Mouse (Mus musculus): ENCODE data around the gene Vipr1. TPM values are rescaled to one million over a fixed set of nuclear protein-coding genes. Genes with fewer than 3 reads are reported as not detected.

Vipr1 gene
- total and polyA plus RNA-seq, 2 experiments from 2014 or later: 0.51 to 1.3 TPM

- H3K36me3 ChIP-seq (ENCODE audit: insufficient read depth, low read length): no peaks in the 10 kb centered on the region
- 64% methylated on average over 4 of the region's 4 CpGs for WGBS
- no peak overlapping the region for H3K4me3 ChIP-seq (ENCODE audit: low read length)
- ATAC-seq (no peak), DNase-seq (ENCODE audit: low spot score) (no peak)
- no peak overlapping the region for H3K4me2 ChIP-seq (ENCODE audit: low read depth, low read length)
- no peaks in the 10 kb centered on the region for H3K9me3 ChIP-seq (ENCODE audit: low read length)
- no peaks in the 10 kb centered on the region for H3K4me1 ChIP-seq (ENCODE audit: insufficient read depth, low read length)
- H3K27ac ChIP-seq: no peak overlapping the region
- TF ChIP-seq CTCF (IDR thresholded peaks at IDR 0.05; ENCODE audit: low read depth): no peak
- no peaks in the 10 kb centered on the region for H3K27me3 ChIP-seq (ENCODE audit: insufficient read depth, low read length)
- H3K9ac ChIP-seq (replicated peaks; ENCODE audit: low read length): no peak overlapping the region
Measured at GRCm38 (mm10) chr9:121631946-121632345, 10.6 kb upstream of the Vipr1 start.

DNA sequence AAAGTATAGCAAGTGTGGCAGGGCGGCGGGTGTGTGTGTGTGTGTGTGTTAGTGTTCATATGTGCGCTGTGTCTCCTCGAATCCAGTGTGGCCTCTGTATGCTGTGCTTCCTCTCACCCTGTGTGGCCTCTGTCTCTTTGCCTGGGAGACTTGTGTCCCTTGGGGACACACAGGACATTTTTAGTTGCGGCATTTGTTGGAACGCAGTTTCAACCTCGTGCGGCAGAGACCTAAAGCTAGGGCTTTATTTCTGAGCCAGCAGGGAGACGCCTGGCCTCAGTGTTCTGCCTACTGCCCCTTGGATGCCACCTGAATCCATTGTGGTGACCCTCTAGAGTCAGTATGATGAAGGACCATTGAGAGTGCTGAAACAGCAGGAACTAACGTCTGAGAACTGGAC is 9.6 kb upstream of the Vipr1 start:
- no peak for DNase-seq (ENCODE audit: low spot score)
- no peak for ATAC-seq
- WGBS: 83% methylated on average over 10 of the region's 10 CpGs

DNA sequence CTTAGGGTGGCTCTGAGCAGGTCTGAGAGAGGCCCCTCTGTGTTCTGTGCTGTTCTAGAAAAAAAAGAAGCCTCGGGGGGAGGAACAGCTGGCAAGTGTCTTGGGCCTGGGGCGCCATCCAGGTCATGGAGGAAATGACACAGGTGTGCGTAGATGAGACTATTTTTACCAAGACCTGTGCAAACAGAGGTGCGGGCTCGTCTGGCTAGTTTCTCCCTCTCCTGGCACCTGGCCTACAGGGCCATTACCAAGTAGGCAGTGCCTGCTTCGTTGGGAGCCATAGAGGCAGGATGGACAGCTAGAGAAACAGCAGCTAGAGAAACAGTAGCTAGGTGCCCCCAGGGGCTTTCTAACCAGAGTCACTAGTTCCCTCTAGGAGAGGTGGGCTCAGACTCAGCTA is 9.2 kb upstream of the Vipr1 start:
- 85% methylated on average over 6 of the region's 6 CpGs for WGBS
- ATAC-seq: no peak
- DNase-seq (ENCODE audit: low spot score): no peak
- no peaks in the 10 kb centered on the region for H3K9me3 ChIP-seq (ENCODE audit: low read length)
- H3K4me2 ChIP-seq (ENCODE audit: low read depth, low read length): no peak overlapping the region
- no peaks in the 10 kb centered on the region for H3K36me3 ChIP-seq (ENCODE audit: insufficient read depth, low read length)
- H3K4me1 ChIP-seq (ENCODE audit: insufficient read depth, low read length): no peaks in the 10 kb centered on the region
- no peaks in the 10 kb centered on the region for H3K27me3 ChIP-seq (ENCODE audit: insufficient read depth, low read length)
- no peak overlapping the region for H3K4me3 ChIP-seq (ENCODE audit: low read length)
- no peak overlapping the region for H3K27ac ChIP-seq
- TF ChIP-seq CTCF (IDR thresholded peaks at IDR 0.05; ENCODE audit: low read depth): no peak
- no peak overlapping the region for H3K9ac ChIP-seq (replicated peaks; ENCODE audit: low read length)

More for the DNA sequence above, 9.6 kb upstream of the Vipr1 start:
- H3K27me3 ChIP-seq (ENCODE audit: insufficient read depth, low read length): no peaks in the 10 kb centered on the region
- H3K9me3 ChIP-seq (ENCODE audit: low read length): no peaks in the 10 kb centered on the region
- no peak overlapping the region for H3K27ac ChIP-seq
- no peak overlapping the region for H3K4me2 ChIP-seq (ENCODE audit: low read depth, low read length)
- TF ChIP-seq CTCF (IDR thresholded peaks at IDR 0.05; ENCODE audit: low read depth): no peak
- no peaks in the 10 kb centered on the region for H3K36me3 ChIP-seq (ENCODE audit: insufficient read depth, low read length)
- H3K4me1 ChIP-seq (ENCODE audit: insufficient read depth, low read length): no peaks in the 10 kb centered on the region
- no peak overlapping the region for H3K9ac ChIP-seq (replicated peaks; ENCODE audit: low read length)
- no peak overlapping the region for H3K4me3 ChIP-seq (ENCODE audit: low read length)

- no peak overlapping the region for H3K4me2 ChIP-seq (ENCODE audit: low read depth, low read length)
- no peaks in the 10 kb centered on the region for H3K4me1 ChIP-seq (ENCODE audit: insufficient read depth, low read length)
- TF ChIP-seq CTCF (IDR thresholded peaks at IDR 0.05; ENCODE audit: low read depth): no peak
- no peaks in the 10 kb centered on the region for H3K9me3 ChIP-seq (ENCODE audit: low read length)
- DNase-seq (ENCODE audit: low spot score) (no peak), ATAC-seq (no peak)
- H3K36me3 ChIP-seq (ENCODE audit: insufficient read depth, low read length): no peaks in the 10 kb centered on the region
- H3K4me3 ChIP-seq (ENCODE audit: low read length): no peak overlapping the region
- H3K27me3 ChIP-seq (ENCODE audit: insufficient read depth, low read length): no peaks in the 10 kb centered on the region
- H3K9ac ChIP-seq (replicated peaks; ENCODE audit: low read length): no peak overlapping the region
- WGBS: 58% methylated on average over 7 of the region's 7 CpGs
- H3K27ac ChIP-seq: no peak overlapping the region
Measured at GRCm38 (mm10) chr9:121635835-121636576, 6.5 kb upstream of the Vipr1 start.

GRCm38 (mm10) chr9:121639790-121640189 is 2.7 kb upstream of the Vipr1 start:
- ATAC-seq (no peak), DNase-seq (ENCODE audit: low spot score) (peak; percentile 23)
- Histone ChIP-seq H3K27me3 (ENCODE audit: insufficient read depth, low read length) (peaks cover 12% of the 10 kb centered on the region; the same call in 1 of the 2 replicates), H3K4me3 (ENCODE audit: low read length) (no peak overlapping the region), H3K9me3 (ENCODE audit: low read length) (no peaks in the 10 kb centered on the region), H3K36me3 (ENCODE audit: insufficient read depth, low read length) (no peaks in the 10 kb centered on the region), H3K4me2 (ENCODE audit: low read depth, low read length) (no peak overlapping the region), H3K9ac (replicated peaks; ENCODE audit: low read length) (no peak overlapping the region), H3K4me1 (ENCODE audit: insufficient read depth, low read length) (peaks cover 6% of the 10 kb centered on the region; the same call in 1 of the 2 replicates), H3K27ac (no peak overlapping the region)
- no peak for TF ChIP-seq CTCF (IDR thresholded peaks at IDR 0.05; ENCODE audit: low read depth)
- WGBS: 36% methylated on average over 16 of the region's 16 CpGs

DNA sequence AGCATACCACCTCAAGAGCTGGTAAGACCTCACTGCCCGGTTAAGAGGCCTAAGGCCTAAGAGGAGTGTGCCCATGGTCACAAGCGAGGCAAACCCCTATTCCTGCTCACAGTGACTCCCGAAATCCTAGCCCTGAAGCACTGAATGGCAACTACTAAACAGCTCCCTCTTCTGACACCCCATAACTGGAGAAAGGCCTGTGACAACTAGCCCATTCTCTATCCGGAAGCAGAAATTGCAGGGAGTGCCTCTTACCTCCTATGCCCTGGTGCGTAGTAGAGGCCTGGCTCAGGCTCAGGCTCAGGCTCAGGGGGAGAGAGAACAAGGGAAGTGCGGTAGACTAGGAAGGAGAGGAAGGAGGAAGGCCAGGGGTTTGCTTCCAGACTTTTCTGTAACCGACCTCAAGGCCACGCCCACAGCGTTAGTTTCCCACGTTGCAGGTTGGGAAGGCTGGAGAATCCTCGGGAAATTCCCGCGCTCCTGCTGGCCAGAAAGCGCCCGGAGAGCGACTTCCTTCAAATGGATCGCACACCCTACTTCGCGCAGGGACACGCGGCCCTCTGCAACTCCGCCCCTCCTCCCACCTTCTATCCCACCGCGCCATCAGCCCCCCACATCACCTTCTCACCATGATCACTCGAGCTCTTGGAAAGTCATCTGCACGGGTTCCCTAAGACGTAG is 1.1 kb upstream of the Vipr1 start:
- Histone ChIP-seq H3K4me2 (ENCODE audit: low read depth, low read length) (peak overlapping the region; percentile 79), H3K27ac (no peak overlapping the region), H3K9ac (replicated peaks; ENCODE audit: low read length) (0 out of 2 replicates have a peak overlapping the region, but pooled peaks have one; percentile 48), H3K4me1 (ENCODE audit: insufficient read depth, low read length) (peaks cover 6% of the 10 kb centered on the region; the same call in 1 of the 2 replicates), H3K4me3 (ENCODE audit: low read length) (peak overlapping the region; percentile 48), H3K36me3 (ENCODE audit: insufficient read depth, low read length) (no peaks in the 10 kb centered on the region), H3K9me3 (ENCODE audit: low read length) (no peaks in the 10 kb centered on the region), H3K27me3 (ENCODE audit: insufficient read depth, low read length) (peaks cover 12% of the 10 kb centered on the region; the same call in 1 of the 2 replicates)
- no peak for TF ChIP-seq CTCF (IDR thresholded peaks at IDR 0.05; ENCODE audit: low read depth)
- DNase-seq (ENCODE audit: low spot score) (peak; percentile 23), ATAC-seq (no peak; the same call in 1 of the 2 replicates)
- WGBS: 15% methylated on average over 27 of the region's 27 CpGs
